In the genomic region with DNA sequence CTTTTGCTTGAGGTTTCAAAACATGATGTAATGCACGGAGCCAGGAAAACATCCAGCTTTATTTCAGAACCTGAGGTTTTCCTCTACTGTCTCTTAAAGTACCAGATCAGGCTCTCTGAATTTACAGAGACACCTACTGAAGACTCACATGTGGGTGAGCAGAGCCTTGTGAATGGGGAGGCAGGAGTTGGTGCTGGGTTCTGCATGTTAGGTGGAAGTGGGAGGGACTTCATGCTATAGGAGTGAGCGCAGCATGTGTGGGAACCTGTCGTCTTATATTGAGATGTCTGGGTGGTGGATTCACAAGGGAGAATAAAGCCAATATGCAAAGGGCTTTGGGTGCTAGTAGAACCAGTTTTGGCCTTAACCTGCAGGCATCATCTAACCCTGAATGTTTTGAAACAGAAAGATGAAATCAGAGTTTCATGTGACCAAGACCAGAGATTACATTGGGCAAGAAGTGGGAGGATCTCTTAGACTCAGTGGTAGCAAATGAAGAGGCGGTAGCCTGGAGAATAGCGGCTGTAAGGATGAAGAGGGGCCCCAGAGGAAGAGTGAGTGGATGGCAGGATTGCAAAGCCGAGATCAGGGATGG, we compare ENCODE assay signal across 22 mouse cellular contexts.
"Had no signal": no experiment of that assay in that cellular context is flagged by ENCODE, and none has a peak within 500 bp of the region (broad histone marks: within the 10 kb centered on the region; RNA-seq: fewer than 3 reads in every experiment).

No protein-coding gene starts in this region.

- H3K4me2 ChIP-seq: limb, embryonic 13.5 days; lung, embryonic 14.5 days; neural tube, embryonic 13.5 days; stomach, embryonic 15.5 days had no signal

- H3K9ac ChIP-seq: limb, embryonic 13.5 days; liver, embryonic 14.5 days; liver, postnatal 0 days; lung, embryonic 14.5 days; neural tube, embryonic 13.5 days; stomach, embryonic 15.5 days had no signal

- H3K4me1 ChIP-seq: limb, embryonic 10.5 days; midbrain, embryonic 10.5 days; neural tube, embryonic 13.5 days had no signal

- ATAC-seq: liver, postnatal 0 days; lung, postnatal 0 days had no signal

- DNase-seq: kidney, adult 2 months; kidney, postnatal 25 days; layer of hippocampus, adult 9-11 months; liver; liver, postnatal 0 days; lung, embryonic 14.5 days; midbrain, embryonic 14.5 days; retina, postnatal 1 day; right cerebral cortex, postnatal 25 days; spleen, adult 18-20 months; thymus, postnatal 25 days had no signal

- H3K4me3 ChIP-seq: layer of hippocampus, adult 2 months; limb, embryonic 10.5 days; limb, embryonic 13.5 days; megakaryocyte, embryonic 14.5 days; midbrain, embryonic 10.5 days; neural tube, embryonic 13.5 days; stomach, embryonic 15.5 days had no signal

- H3K36me3 ChIP-seq: stomach, embryonic 15.5 days had no signal

- H3K9me3 ChIP-seq: limb, embryonic 10.5 days; limb, embryonic 13.5 days; megakaryocyte, embryonic 14.5 days; midbrain, embryonic 10.5 days; neural tube, embryonic 13.5 days; stomach, embryonic 15.5 days had no signal

- H3K27ac ChIP-seq: kidney, postnatal 0 days; layer of hippocampus, adult 2 months; limb, embryonic 10.5 days; limb, embryonic 13.5 days; liver, embryonic 14.5 days; macrophage; midbrain, embryonic 10.5 days; neural tube, embryonic 13.5 days; stomach, embryonic 15.5 days had no signal

- H3K27me3 ChIP-seq: limb, embryonic 13.5 days; megakaryocyte, embryonic 14.5 days; neural tube, embryonic 13.5 days; stomach, embryonic 15.5 days had no signal
